Mouse (Mus musculus): Measurements from ENCODE around the gene Osbpl6. TPM values are rescaled to one million over a fixed set of nuclear protein-coding genes. Genes with fewer than 3 reads are reported as not detected.

The Osbpl6 gene
- polyA plus RNA-seq, 1 experiment from 2014 or later: 23.1 TPM

DNA sequence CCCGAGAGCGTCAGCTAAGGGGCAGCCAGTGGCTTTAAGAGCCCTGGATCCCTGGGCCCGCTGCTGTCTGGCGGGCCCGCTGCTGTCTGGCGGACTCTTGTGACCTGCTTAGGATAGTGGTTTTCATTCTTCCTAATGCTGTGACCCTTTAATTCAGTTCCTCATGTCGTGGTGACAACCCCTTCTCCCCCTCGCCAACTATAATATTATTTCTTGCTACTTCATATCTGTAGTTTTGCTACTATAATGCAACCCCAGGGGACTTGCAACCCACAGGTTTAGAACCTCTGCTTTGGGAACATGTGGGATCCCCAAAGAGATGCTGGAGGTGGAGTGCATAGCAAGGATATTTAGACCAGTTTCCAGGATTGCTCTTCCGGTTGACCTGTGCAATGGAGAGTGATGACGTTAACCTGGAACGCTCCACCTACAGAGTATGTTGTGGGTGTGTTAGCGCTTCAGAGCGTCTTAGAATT lies 242.4 kb downstream of the Osbpl6 start:
- H3K36me3 ChIP-seq (ENCODE audit: control insufficient read depth, insufficient read depth, low read length): no peaks in the 10 kb centered on the region
- no peaks in the 10 kb centered on the region for H3K27me3 ChIP-seq (ENCODE audit: control insufficient read depth, insufficient read depth, low read depth, low read length)
- 32% methylated on average over 13 of the region's 13 CpGs for WGBS
- no peaks in the 10 kb centered on the region for H3K9me3 ChIP-seq (replicated peaks; ENCODE audit: control insufficient read depth, low read length, poor library complexity, severe bottlenecking)
- ATAC-seq: peak; percentile 34
- H3K9ac ChIP-seq (ENCODE audit: low read depth, low read length): peak overlapping the region; percentile 56
- H3K27ac ChIP-seq (ENCODE audit: low read length): peak overlapping the region; percentile 88
- H3K4me3 ChIP-seq (ENCODE audit: low read depth, low read length): peak overlapping the region; percentile 73
- peaks cover 14% of the 10 kb centered on the region for H3K4me1 ChIP-seq (ENCODE audit: control insufficient read depth, insufficient read depth, low read length)
- H3K4me2 ChIP-seq (ENCODE audit: low read length): peak overlapping the region; percentile 74

Small RNAs within 50 kb of the gene (microRNA-seq; reads per million reads assigned to microRNA genes)
- not detected for gene Gm23164

Other genes starting within 250 kb of the Osbpl6 start
- gene Pde11a, start 67.7 kb upstream of the Osbpl6 start, polyA plus RNA-seq (2015; fragmentation: Nextera tagmentation; extraction: Ambion mirVana): 0.54 and 0.77 TPM in 2 replicates
- 0.40 TPM in 1 of 2 replicates, not detected in the other for gene Cyct, start 46.1 kb upstream of the Osbpl6 start, polyA plus RNA-seq (2015; fragmentation: Nextera tagmentation; extraction: Ambion mirVana)
- gene Rbm45, start 36.5 kb upstream of the Osbpl6 start, polyA plus RNA-seq (2015; fragmentation: Nextera tagmentation; extraction: Ambion mirVana): 17.4 and 17.6 TPM in 2 replicates
- 114 and 119 TPM in 2 replicates for gene Prkra, start 241.5 kb downstream of the Osbpl6 start, polyA plus RNA-seq (2015; fragmentation: Nextera tagmentation; extraction: Ambion mirVana)
- gene Pjvk, start 242.0 kb downstream of the Osbpl6 start, polyA plus RNA-seq (2015; fragmentation: Nextera tagmentation; extraction: Ambion mirVana): 0.51 and 0.94 TPM in 2 replicates